Mouse (Mus musculus) myocyte (in vitro differentiated cells): ENCODE measurements around the gene Eps8.

Experiments used
- CEBPB ChIP-seq: IDR thresholded peaks from 2 replicates; pipeline ENCODE4 v1.6.1; 2011; ENCODE audit warnings: mild to moderate bottlenecking, moderate library complexity; ENCODE audit not compliant: poor library complexity, insufficient read depth, severe bottlenecking
- MAX ChIP-seq: IDR thresholded peaks from one replicate; pipeline ENCODE4 v1.6.1; 2011; ENCODE audit warnings: low read depth, mild to moderate bottlenecking, control low read depth
- POLR2A ChIP-seq: IDR thresholded peaks from one replicate; pipeline ENCODE4 v1.6.1; 2011; ENCODE audit warnings: low read depth, mild to moderate bottlenecking, control low read depth, moderate library complexity; ENCODE audit not compliant: insufficient read length
- USF1 ChIP-seq: IDR thresholded peaks from one replicate; pipeline ENCODE4 v1.6.1; 2011; ENCODE audit warnings: low read depth, mild to moderate bottlenecking, control low read depth, moderate library complexity

- no peak for TF ChIP-seq POLR2A
- no peak for TF ChIP-seq MAX
- TF ChIP-seq USF1: no peak
- TF ChIP-seq CEBPB: no peak
These were observed at the start of gene Eps8 for GRCm38 (mm10) chr6:137654776-137655175.
